ENCODE assay signal across 24 mouse cellular contexts in the genomic region with DNA sequence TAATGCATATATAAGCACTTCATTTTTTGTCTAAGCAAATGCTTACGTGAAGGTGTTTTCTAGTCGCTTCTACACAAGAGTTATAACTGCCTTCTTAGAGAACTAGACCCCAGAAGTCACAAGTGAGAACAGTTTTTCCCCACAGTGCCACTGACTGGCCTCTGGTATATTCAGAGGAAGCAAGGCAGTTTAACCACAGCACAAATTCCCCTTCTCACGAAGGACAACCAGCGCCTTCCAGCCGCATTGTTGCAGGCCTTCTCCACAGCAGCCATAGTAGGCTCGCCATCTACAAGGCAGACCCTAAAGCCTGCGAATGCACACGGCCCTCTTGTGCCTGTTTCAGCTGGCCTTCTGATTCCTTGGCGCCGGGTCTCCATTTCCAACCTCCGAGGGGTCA. TPM values are rescaled to one million over a fixed set of nuclear protein-coding genes. Genes with fewer than 3 reads are reported as not detected.
DNase-seq lines count a peak whose midpoint lies in the region; ATAC-seq lines count a peak whose summit lies in the region.
"Had no signal": no experiment of that assay in that cellular context is flagged by ENCODE, and none has a peak within 500 bp of the region (broad histone marks: within the 10 kb centered on the region; RNA-seq: fewer than 3 reads in every experiment).

No protein-coding gene starts in this region.

- peak; percentile 78 for ATAC-seq in common myeloid progenitor, adult 5-6 weeks (replicated peaks; ENCODE audit: low read depth, poor library complexity, severe bottlenecking)
- peak; percentile 87 to 92 for ATAC-seq in hematopoietic stem cell, adult 5-6 weeks (replicated peaks in 1 of 2; ENCODE audit: insufficient read depth in 1 of 2, low FRiP score in 2 of 2, low TSS enrichment in 1 of 2, low read depth in 1 of 2, poor library complexity in 2 of 2, severe bottlenecking in 2 of 2)
- ATAC-seq: activated CD4-positive, CD25-positive, alpha-beta regulatory T cell, adult 4 months; CD4-positive, CD25-positive, alpha-beta regulatory T cell, adult 4 months; forebrain, embryonic 13.5 days; forebrain, embryonic 15.5 days; forebrain, postnatal 0 days; Patski had no signal

- peak; percentile 9 for DNase-seq in 416B (ENCODE audit: low read depth)
- no peak for DNase-seq in adrenal gland, postnatal 36 days
- DNase-seq in liver: no peak
- DNase-seq in kidney, postnatal 4 days: no peak
- DNase-seq: adrenal gland, adult 8-10 months; adrenal gland, postnatal 14 days; B cell, adult 2 months; cerebellum, adult 11 months; cerebellum, adult 18-20 months; cerebellum, adult 8-10 months; cerebellum, adult 9-11 months; cerebellum, postnatal 14 days; cerebellum, postnatal 36 days; forebrain, postnatal 0 days had no signal

RNA-seq across cellular contexts. Expression of a gene that starts 32.1 kb away (rescaled TPM):
- not detected in 2 replicates for total RNA-seq in common myeloid progenitor, adult 5-6 weeks (2017)
- total RNA-seq in hematopoietic stem cell, adult 5-6 weeks (2017): not detected in 2 replicates
- not detected for total RNA-seq in adrenal gland, postnatal 36 days (2021)
- total RNA-seq: adrenal gland, adult 18-20 months; adrenal gland, postnatal 14 days; CH12.LX; G1E had no signal

RNA-seq across cellular contexts. Expression of a gene that starts 43.6 kb away (rescaled TPM):
- total RNA-seq in common myeloid progenitor, adult 5-6 weeks (2017): 1.4 and 6.9 TPM in 2 replicates
- total RNA-seq in hematopoietic stem cell, adult 5-6 weeks (2017): 7.7 and 10.5 TPM in 2 replicates
- total RNA-seq in adrenal gland, postnatal 36 days (2021): 10 to 100 TPM; 12.2 to 18.8 TPM
